Mouse (Mus musculus): ENCODE results near the gene Med8.
A peak's percentile ranks its signal among the peaks of the same experiment; 100 is the strongest.

Gene Med8

GRCm38 (mm10) chr4:118409142-118409900, at the start of gene Med8, which contains the start of gene Szt2:
TSS of gene Med8 (plus strand) at chr4:118409337.
TSS of gene Szt2 (minus strand) at chr4:118409273.
- peak; percentile 85 to 88 for DNase-seq (ENCODE audit: low spot score in 2 of 2)

GRCm38 (mm10) chr4:118359896-118360720, 49.0 kb upstream of the Med8 start:
- DNase-seq (ENCODE audit: low spot score in 2 of 2): peak; percentile 72 to 80

- no peak for DNase-seq (ENCODE audit: low spot score in 2 of 2)
Observed at GRCm38 (mm10) chr4:118361451-118361850, 47.7 kb upstream of the Med8 start.

GRCm38 (mm10) chr4:118362879-118363278, 46.3 kb upstream of the Med8 start:
- no peak for DNase-seq (ENCODE audit: low spot score in 2 of 2)

GRCm38 (mm10) chr4:118363985-118364384, 45.2 kb upstream of the Med8 start:
- no peak for DNase-seq (ENCODE audit: low spot score in 2 of 2)

GRCm38 (mm10) chr4:118364641-118365040, 44.5 kb upstream of the Med8 start:
- DNase-seq (ENCODE audit: low spot score in 2 of 2): peak in 1 of 2 experiments; percentile 16

GRCm38 (mm10) chr4:118365991-118366390, 43.1 kb upstream of the Med8 start:
- peak in 1 of 2 experiments; percentile 17 for DNase-seq (ENCODE audit: low spot score in 2 of 2)

- DNase-seq (ENCODE audit: low spot score in 2 of 2): no peak
Observed at GRCm38 (mm10) chr4:118367551-118367950, 41.6 kb upstream of the Med8 start.

- DNase-seq (ENCODE audit: low spot score in 2 of 2): no peak
Observed at GRCm38 (mm10) chr4:118368616-118369015, 40.5 kb upstream of the Med8 start.

- DNase-seq (ENCODE audit: low spot score in 2 of 2): no peak
Observed at GRCm38 (mm10) chr4:118371822-118372221, 37.3 kb upstream of the Med8 start.

- no peak for DNase-seq (ENCODE audit: low spot score in 2 of 2)
Observed at GRCm38 (mm10) chr4:118375999-118376398, 33.1 kb upstream of the Med8 start.

GRCm38 (mm10) chr4:118383271-118383670, 25.9 kb upstream of the Med8 start:
- DNase-seq (ENCODE audit: low spot score in 2 of 2): no peak

- DNase-seq (ENCODE audit: low spot score in 2 of 2): no peak
Observed at GRCm38 (mm10) chr4:118387316-118387715, 21.8 kb upstream of the Med8 start.

- no peak for DNase-seq (ENCODE audit: low spot score in 2 of 2)
Observed at GRCm38 (mm10) chr4:118390146-118390545, 19.0 kb upstream of the Med8 start.

- DNase-seq (ENCODE audit: low spot score in 2 of 2): no peak
Observed at GRCm38 (mm10) chr4:118394505-118394904, 14.6 kb upstream of the Med8 start.

- no peak for DNase-seq (ENCODE audit: low spot score in 2 of 2)
Observed at GRCm38 (mm10) chr4:118395289-118395688, 13.8 kb upstream of the Med8 start.

GRCm38 (mm10) chr4:118396433-118396832, 12.7 kb upstream of the Med8 start:
- no peak for DNase-seq (ENCODE audit: low spot score in 2 of 2)

GRCm38 (mm10) chr4:118398400-118398799, 10.7 kb upstream of the Med8 start:
- no peak for DNase-seq (ENCODE audit: low spot score in 2 of 2)

GRCm38 (mm10) chr4:118401421-118401820, 7.7 kb upstream of the Med8 start:
- DNase-seq (ENCODE audit: low spot score in 2 of 2): no peak

- no peak for DNase-seq (ENCODE audit: low spot score in 2 of 2)
Observed at GRCm38 (mm10) chr4:118401918-118402317, 7.2 kb upstream of the Med8 start.

GRCm38 (mm10) chr4:118402701-118403100, 6.4 kb upstream of the Med8 start:
- no peak for DNase-seq (ENCODE audit: low spot score in 2 of 2)

GRCm38 (mm10) chr4:118410871-118411270, 1.7 kb downstream of the Med8 start:
- no peak for DNase-seq (ENCODE audit: low spot score in 2 of 2)

GRCm38 (mm10) chr4:118413553-118413952, 4.4 kb downstream of the Med8 start:
- no peak for DNase-seq (ENCODE audit: low spot score in 2 of 2)
